Mouse (Mus musculus): ENCODE data around the gene Spdef.

Spdef gene

GRCm38 (mm10) chr17:27677756-27678155 lies 51.0 kb downstream of the Spdef start:
- no peak for DNase-seq (ENCODE audit: low spot score)

GRCm38 (mm10) chr17:27676270-27676669 lies 52.5 kb downstream of the Spdef start:
- no peak for DNase-seq (ENCODE audit: low spot score)

GRCm38 (mm10) chr17:27675453-27675852 lies 53.3 kb downstream of the Spdef start:
- DNase-seq (ENCODE audit: low spot score), result no peak

GRCm38 (mm10) chr17:27673945-27674344 lies 54.8 kb downstream of the Spdef start:
- no peak for DNase-seq (ENCODE audit: low spot score)

GRCm38 (mm10) chr17:27671720-27672119 lies 57.0 kb downstream of the Spdef start:
- no peak for DNase-seq (ENCODE audit: low spot score)
